ENCODE assay signal across 22 mouse cellular contexts in the genomic region with DNA sequence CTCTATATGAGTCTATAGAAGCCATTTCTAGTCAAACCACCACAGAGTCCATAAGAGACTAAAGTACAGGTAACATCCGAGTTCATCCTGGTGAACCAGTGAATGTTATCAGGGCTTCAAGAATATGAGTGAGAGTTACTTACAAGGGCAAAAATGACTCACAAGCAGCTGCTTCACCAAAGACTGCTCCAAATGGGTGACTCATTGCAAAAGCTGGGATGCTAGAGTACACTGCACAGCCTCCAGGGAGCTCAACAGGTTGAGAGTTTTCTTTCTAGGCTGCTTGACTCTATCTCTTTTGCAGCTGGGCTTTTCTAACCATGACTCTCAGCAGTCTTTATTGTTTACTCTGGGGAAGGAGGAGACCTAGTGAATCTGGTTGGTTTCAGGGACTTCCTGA.
DNase-seq lines count a peak whose midpoint lies in the region; TF ChIP-seq lines count a peak whose summit lies in the region.
"Had no signal": no experiment of that assay in that cellular context is flagged by ENCODE, and none has a peak within 500 bp of the region (broad histone marks: within the 10 kb centered on the region; RNA-seq: fewer than 3 reads in every experiment).

No protein-coding gene starts in this region.

- H3ac ChIP-seq in myocyte (ENCODE audit: control insufficient read depth, insufficient read length), result no peak overlapping the region

- H3K4me2 ChIP-seq in myocyte (ENCODE audit: low read depth), result no peak overlapping the region
- H3K4me2 ChIP-seq: embryonic facial prominence, embryonic 15.5 days; forebrain, embryonic 15.5 days; heart, embryonic 11.5 days; heart, embryonic 15.5 days; hindbrain, embryonic 14.5 days had no signal

- H3K27me3 ChIP-seq in myocyte (ENCODE audit: control insufficient read depth, insufficient read depth, insufficient read length), result no peaks in the 10 kb centered on the region
- H3K27me3 ChIP-seq: embryonic facial prominence, embryonic 15.5 days; forebrain, embryonic 15.5 days; heart, embryonic 15.5 days had no signal

- H3K4me3 ChIP-seq in myocyte, result no peak overlapping the region
- H3K4me3 ChIP-seq: embryonic facial prominence, embryonic 15.5 days; erythroblast, embryonic 14.5 days; forebrain, embryonic 15.5 days; heart, embryonic 15.5 days; hindbrain, embryonic 10.5 days had no signal

- DNase-seq in adrenal gland, adult (ENCODE audit: inconsistent age in 2 of 2, low spot score in 1 of 2), result peak; percentile 23 to 48
- no peak for DNase-seq in adrenal gland, adult 18-20 months (ENCODE audit: low spot score in 2 of 2)
- peak; percentile 24 to 38 for DNase-seq in heart, adult 9 months (ENCODE audit: low spot score in 2 of 2)
- DNase-seq in heart, postnatal 4 days, result no peak
- DNase-seq in NIH3T3 (ENCODE audit: low read depth), result peak; percentile 55
- no peak for DNase-seq in cerebellum, adult 9-10 months
- no peak for DNase-seq in right cerebral cortex, postnatal 36 days (ENCODE audit: low spot score in 2 of 2)
- DNase-seq: adrenal gland, postnatal 14 days; cerebellum, adult 18-20 months; cerebellum, postnatal 14 days; embryo, embryonic 11 days; gastrocnemius, postnatal 25 days; heart, postnatal 14 days; kidney, adult 8-10 months had no signal

- TF ChIP-seq POLR2A in myocyte (IDR thresholded peaks at IDR 0.05; ENCODE audit: insufficient read length, low read depth), result no peak

- no peaks in the 10 kb centered on the region for H3K79me2 ChIP-seq in myocyte (ENCODE audit: control insufficient read depth, insufficient read depth)

- no peaks in the 10 kb centered on the region for H3K36me3 ChIP-seq in myocyte (ENCODE audit: control insufficient read depth, insufficient read depth)
- H3K36me3 ChIP-seq: embryonic facial prominence, embryonic 15.5 days; forebrain, embryonic 15.5 days; heart, embryonic 15.5 days; hindbrain, embryonic 10.5 days had no signal

TF ChIP-seq in myocyte, 11 proteins besides CTCF, POLR2A, EP300 and RAD21:
- no peak for TF ChIP-seq MYOG (IDR thresholded peaks at IDR 0.05; ENCODE audit: control insufficient read depth in 1 of 3, insufficient read depth in 1 of 3, insufficient read length in 2 of 3, low read depth in 2 of 3)
- TF ChIP-seq POLR2AphosphoS2 (IDR thresholded peaks at IDR 0.05; ENCODE audit: insufficient read length, low read depth), result no peak
- TF ChIP-seq MYOD1 (IDR thresholded peaks at IDR 0.05; ENCODE audit: control insufficient read depth in 1 of 3, insufficient read length in 2 of 3, low read depth in 2 of 3), result peak in 2 of 3 experiments; percentile 34 to 63

Comparison
In these comparisons a context has a peak if more than half of its experiments do, and no peak if none do; other contexts are left out.
1. DNase-seq: peak in adrenal gland, adult (2 of 2), heart, adult 9 months (2 of 2) and NIH3T3 (single experiment); none in adrenal gland, adult 18-20 months (0 of 2), heart, postnatal 4 days (single experiment), cerebellum, adult 9-10 months (single experiment) and right cerebral cortex, postnatal 36 days (0 of 2).